Mouse (Mus musculus) adipocyte (in vitro differentiated cells): Measurements from ENCODE around the gene Tcf7.

Experiments
- DNase-seq: peaks from one replicate; pipeline ENCODE4 v3.0.0-alpha.2; 2016; ENCODE audit warnings: low spot score

The Tcf7 gene

GRCm38 (mm10) chr11:52267271-52267670 lies 15.5 kb downstream of the Tcf7 start:
- DNase-seq = no peak

GRCm38 (mm10) chr11:52265616-52266307 lies 17.1 kb downstream of the Tcf7 start:
- DNase-seq = no peak

DNA sequence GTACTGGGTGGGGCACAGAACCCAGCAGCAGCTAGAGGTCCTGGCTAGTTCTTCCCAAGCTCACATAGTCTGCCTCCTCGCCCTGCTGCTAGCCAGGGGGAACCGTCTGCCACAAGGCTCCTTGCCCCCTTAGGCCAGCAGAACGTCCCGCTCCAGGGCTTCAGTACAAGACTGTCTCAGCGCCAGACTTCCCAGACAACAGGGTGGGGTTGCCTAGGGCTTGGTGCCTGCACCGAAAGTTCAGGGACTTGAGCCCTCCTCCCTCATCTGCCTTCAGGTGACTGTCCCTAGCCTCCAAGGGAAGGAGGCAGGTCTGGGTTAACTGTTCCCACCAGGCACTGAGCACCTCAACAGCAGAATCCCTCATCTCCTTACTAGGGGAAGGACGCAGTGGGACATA lies 17.9 kb downstream of the Tcf7 start:
- no peak for DNase-seq

- no peak for DNase-seq
Measured at GRCm38 (mm10) chr11:52262338-52262737, 20.5 kb downstream of the Tcf7 start.

- DNase-seq = peak; percentile 70
Measured at GRCm38 (mm10) chr11:52261937-52262336, 20.9 kb downstream of the Tcf7 start.

GRCm38 (mm10) chr11:52260878-52261277 lies 21.9 kb downstream of the Tcf7 start:
- peak; percentile 53 for DNase-seq

DNA sequence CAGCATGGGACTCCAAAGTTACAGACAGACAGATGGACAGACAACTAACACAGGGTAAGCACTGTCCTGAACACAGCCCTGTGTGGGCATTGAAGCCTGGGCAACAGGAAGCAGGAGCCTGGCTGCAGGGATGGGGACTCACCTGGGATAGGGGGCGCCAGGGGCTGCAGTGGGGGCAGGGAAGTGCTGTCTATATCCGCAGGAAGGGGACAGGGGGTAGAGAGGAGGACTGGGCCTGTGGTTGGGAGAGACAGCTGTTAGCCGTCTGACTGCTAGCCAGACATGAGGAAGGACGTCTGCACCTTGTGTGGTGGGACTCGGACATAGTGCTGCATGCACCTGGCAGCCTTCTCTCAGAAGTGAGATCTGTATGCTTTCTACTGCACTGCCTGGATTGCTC lies 24.1 kb downstream of the Tcf7 start:
- DNase-seq = no peak

GRCm38 (mm10) chr11:52257376-52257775 lies 25.4 kb downstream of the Tcf7 start:
- no peak for DNase-seq

- no peak for DNase-seq
Measured at GRCm38 (mm10) chr11:52255077-52255476, 27.7 kb downstream of the Tcf7 start.

DNA sequence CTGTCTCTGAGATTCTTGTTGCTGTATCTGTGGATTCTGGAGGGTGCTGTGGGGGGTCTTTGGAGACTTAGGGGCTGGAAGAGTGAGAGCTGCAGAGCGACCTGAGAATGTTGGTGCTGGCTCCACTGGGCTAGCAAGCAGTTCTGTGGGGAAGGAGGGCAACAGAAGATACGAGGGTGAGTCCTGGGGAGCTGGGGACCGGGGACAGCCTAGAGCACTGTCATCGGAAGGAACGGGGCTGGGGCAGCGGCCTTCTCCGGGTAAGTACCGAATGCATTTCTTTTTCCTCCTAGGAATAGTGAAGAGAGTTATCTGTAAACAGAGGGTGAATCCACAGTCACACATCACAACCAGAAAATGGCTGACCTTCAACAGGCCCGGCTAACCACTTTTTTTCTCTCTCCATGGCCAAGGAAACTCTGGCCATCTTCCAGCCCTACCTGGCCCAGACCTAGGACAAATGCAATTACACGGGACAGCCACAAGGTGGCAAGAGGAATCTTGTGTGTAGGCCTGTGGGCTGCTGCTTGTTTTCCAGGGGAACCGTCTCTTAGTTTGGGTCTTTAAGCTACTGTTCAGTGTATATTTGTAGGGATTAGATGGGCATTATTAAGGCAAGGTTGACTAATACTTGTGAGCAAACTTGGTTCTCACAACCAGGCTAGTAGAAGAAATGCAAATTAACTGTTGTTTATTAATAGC lies 29.0 kb downstream of the Tcf7 start:
- peak; percentile 64 for DNase-seq

DNA sequence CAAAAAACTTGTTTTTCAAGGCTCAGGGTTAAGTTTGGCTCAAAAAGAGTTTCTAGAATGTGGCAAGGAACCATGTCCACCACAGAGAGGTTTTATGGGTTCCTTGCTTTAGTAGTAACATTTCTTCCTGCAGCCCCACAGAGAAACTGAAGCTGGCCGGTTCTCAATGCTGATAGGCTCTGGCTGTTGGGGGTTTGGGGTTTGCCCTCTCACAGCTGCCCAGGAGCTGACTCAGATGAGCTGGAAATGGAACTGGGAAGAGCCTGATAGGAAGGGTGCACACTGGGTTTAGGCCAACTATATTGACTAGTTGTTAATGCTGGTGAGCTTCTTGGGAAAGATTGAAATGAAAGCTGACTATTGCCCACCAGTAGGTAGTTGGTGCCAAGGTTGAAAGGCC lies 30.1 kb downstream of the Tcf7 start:
- DNase-seq = no peak

GRCm38 (mm10) chr11:52251770-52252169 lies 31.0 kb downstream of the Tcf7 start:
- DNase-seq = no peak

DNA sequence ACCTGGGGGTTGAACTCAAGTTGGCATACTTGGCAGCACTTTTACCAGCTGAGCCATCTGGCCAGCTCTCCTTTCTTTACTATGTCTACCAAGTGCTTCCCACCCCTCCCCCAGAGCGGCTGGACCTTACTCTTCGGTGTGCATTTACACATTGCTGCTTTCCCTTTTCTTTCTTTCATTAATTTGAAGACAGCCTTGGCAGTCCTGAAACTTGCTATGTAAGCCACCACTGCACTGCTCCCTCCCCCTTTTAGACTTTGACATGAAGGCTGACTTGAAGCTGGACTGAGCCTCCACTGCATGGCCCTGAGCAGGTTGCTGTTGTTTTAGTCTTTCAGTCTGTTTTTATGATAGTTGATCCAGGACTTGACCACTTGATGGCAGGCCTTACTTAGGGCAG lies 33.4 kb downstream of the Tcf7 start:
- peak; percentile 40 for DNase-seq

GRCm38 (mm10) chr11:52240898-52241542 lies 41.8 kb downstream of the Tcf7 start:
- DNase-seq = no peak

DNA sequence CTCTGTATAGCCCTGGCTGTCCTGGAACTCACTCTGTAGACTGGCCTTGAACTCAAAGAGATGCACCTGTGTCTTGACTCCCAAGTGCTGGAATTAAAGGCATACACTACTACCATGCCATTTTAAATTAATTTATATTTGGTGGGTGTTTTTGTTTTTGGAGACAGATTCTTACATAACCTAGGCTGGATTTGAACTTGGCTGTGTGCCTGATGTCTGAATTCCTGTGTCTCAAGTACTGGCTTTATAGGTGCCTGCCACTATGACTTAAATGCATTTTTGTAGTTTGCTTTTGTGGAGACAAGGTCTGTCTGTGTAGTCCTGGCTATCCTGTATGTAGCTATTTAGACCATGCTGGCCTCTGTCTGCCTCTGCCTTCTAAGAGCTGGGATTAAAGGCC lies 48.3 kb downstream of the Tcf7 start:
- peak; percentile 47 for DNase-seq

DNA sequence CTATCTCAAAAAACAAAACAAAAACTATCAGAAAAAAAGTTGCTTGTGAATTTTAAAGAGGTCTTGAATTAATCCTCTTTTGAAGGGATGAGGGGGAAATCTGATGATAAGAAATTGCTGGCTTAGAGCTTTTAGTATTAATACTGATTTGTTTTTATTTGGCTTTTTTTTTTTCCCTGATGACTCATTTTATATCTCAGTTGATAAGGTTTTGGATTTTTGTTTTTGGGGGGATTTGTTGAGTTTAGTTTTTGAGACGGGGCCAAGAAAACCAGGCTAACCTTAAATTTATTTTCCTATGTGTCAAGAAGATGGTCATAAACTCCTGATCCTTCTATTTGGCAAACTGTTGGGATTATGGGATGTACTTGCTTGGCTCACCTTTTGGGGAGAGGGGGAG lies 48.9 kb downstream of the Tcf7 start:
- DNase-seq = no peak

DNA sequence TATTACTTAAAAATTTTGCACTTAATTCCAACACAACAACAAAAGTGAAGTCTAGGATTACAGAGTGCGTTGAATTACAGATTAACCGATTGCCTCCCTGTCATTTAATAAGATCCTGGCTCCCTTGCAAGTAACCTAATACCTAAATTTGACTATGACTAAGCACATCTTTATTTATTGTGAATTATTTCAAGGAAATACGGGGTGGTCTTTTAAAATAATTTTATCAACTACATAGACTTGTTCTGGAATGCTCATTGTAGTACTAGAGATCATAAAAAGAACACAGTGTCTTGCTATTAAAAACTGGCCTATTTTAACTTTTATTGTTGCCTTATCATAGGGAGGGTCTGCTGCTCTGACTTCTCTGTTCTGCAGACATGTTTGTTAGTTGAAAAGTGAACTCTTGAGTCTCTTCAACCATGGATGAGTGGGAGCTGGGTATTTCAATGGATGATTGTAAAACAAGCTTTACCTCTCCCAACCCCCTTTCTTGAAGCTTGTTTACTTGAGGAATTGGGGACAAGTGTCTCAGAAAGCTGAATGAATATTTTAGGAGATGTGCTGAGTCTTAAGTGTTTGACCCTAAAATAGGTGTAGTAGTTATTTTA lies 49.7 kb downstream of the Tcf7 start:
- no peak for DNase-seq

- peak; percentile 89 for DNase-seq
Measured at GRCm38 (mm10) chr11:52231606-52232541, 50.9 kb downstream of the Tcf7 start, which contains the start of gene Skp1a. Skp1a (plus strand) TSS chr11:52231995.

GRCm38 (mm10) chr11:52230694-52231093 lies 52.1 kb downstream of the Tcf7 start:
- DNase-seq = no peak

DNA sequence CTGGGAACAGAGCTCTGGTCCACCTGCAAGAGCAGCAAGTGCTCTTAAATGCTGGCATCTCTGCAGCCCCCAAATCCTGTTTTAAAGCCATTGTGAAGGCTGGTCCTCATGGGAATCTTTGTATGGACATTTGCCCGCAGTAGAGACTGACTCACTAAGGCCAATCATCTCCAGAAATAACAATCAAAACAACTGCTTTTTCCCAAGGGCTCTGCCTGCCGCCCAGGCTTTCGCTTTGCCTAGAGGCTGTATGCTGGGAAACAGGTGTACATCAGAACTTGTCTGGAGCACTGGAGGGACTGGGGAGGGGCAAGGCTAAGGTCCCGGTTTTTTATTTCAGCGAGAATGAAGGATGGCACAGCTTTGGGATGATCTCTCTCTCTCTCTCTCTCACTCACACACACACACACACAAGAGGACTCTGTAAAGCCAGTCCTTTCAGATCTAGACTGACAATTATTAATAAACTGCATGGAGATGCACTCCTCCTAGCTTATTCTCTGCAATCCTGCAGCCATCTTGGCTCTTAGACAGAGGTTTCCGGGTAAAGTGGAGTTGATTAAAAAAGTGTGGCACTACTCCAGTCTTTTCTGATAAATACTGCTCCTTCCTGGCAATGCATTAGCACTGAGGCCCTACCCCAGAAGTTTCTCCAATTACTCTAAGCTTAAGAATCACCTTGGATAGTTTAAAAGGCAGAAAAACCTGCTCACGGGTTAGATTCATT lies 53.9 kb downstream of the Tcf7 start:
- DNase-seq = peak; percentile 58
